Mouse (Mus musculus): ENCODE measurements around the gene Eprs.

GRCm38 (mm10) chr1:185452461-185452860 lies 89.6 kb downstream of the Eprs start:
- TF ChIP-seq CTCF (IDR thresholded peaks at IDR 0.05) (no peak), EP300 (IDR thresholded peaks at IDR 0.05) (no peak)

All from lung, postnatal 0 days (tissue).